Mouse (Mus musculus) CH12.LX (cell line): ENCODE results near the gene Kbtbd3. TPM values are rescaled to one million over a fixed set of nuclear protein-coding genes. Genes with fewer than 3 reads are reported as not detected.

Source experiments
- DNase-seq: peaks from one replicate; pipeline ENCODE4 v3.0.0-alpha.2; 2013; ENCODE audit errors: extremely low read depth
- H3K27ac ChIP-seq: 2 replicates; pipeline ENCODE4 v1.5.1; 2012; ENCODE audit warnings: low read depth, mild to moderate bottlenecking, control low read depth, moderate library complexity; ENCODE audit not compliant: insufficient read depth
- H3K27me3 ChIP-seq: replicated peaks from 2 replicates; pipeline ENCODE3; 2012; ENCODE audit warnings: inconsistent platforms
- H3K36me3 ChIP-seq, 2 experiments: replicated peaks in 1 of 2; 2 replicates each; pipeline versions ENCODE3 to v1.6.1; 2012; ENCODE audit warnings: inconsistent platforms in 1 of 2, low read length in 1 of 2, mild to moderate bottlenecking in 1 of 2, mixed read lengths in 1 of 2, moderate library complexity in 1 of 2; ENCODE audit not compliant: control insufficient read depth in 1 of 2, insufficient read depth in 1 of 2
- H3K4me1 ChIP-seq, 2 experiments: 2 replicates each; pipeline ENCODE4 v1.6.1; 2012; ENCODE audit warnings: inconsistent platforms in 1 of 2, moderate library complexity in 1 of 2; ENCODE audit not compliant: insufficient read depth in 2 of 2, control insufficient read depth in 1 of 2
- H3K4me2 ChIP-seq: 2 replicates; pipeline ENCODE4 v1.6.1; 2012; ENCODE audit warnings: low read depth, mild to moderate bottlenecking, control low read depth; ENCODE audit not compliant: poor library complexity, insufficient read depth, severe bottlenecking
- H3K4me3 ChIP-seq, 3 experiments: fragments of 150-350 bp in 1 of 3; sonication (generic) in 1 of 3; replicated peaks in 1 of 3; 2 replicates each; pipeline versions ENCODE3 to v1.5.1; 2011 to 2012; ENCODE audit warnings: low read depth in 2 of 3, low read length in 2 of 3, mild to moderate bottlenecking in 2 of 3, moderate library complexity in 2 of 3, control low read depth in 1 of 3, improper control_type of control experiment in 1 of 3, inconsistent platforms in 1 of 3, mixed read lengths in 1 of 3; ENCODE audit not compliant: poor library complexity in 1 of 3
- H3K79me2 ChIP-seq: replicated peaks from 2 replicates; pipeline ENCODE4 v1.6.1; 2012; ENCODE audit warnings: mild to moderate bottlenecking, moderate library complexity; ENCODE audit not compliant: control insufficient read depth, poor library complexity, insufficient read depth, severe bottlenecking; ENCODE audit errors: extremely low read depth
- H3K9ac ChIP-seq: 2 replicates; pipeline ENCODE4 v1.6.1; 2012; ENCODE audit warnings: low read depth, mild to moderate bottlenecking, control low read depth, moderate library complexity; ENCODE audit not compliant: insufficient read depth
- H3K9me3 ChIP-seq: replicated peaks from 2 replicates; pipeline ENCODE3; 2012; ENCODE audit warnings: low read length, inconsistent platforms, mixed read lengths
- BHLHE40 ChIP-seq: IDR thresholded peaks from 2 replicates; pipeline ENCODE4 v1.6.1; 2011; ENCODE audit warnings: mild to moderate bottlenecking, low read depth, low read length, improper control_type of control experiment
- CHD1 ChIP-seq: IDR thresholded peaks from 2 replicates; pipeline ENCODE4 v1.6.1; 2012; ENCODE audit warnings: low read depth, low read length, improper control_type of control experiment, inconsistent platforms
- CHD2 ChIP-seq: IDR thresholded peaks from 2 replicates; pipeline ENCODE4 v1.6.1; 2011; ENCODE audit warnings: low read length, improper control_type of control experiment
- ELF1 ChIP-seq: IDR thresholded peaks from 2 replicates; pipeline ENCODE4 v1.6.1; 2014; ENCODE audit warnings: low read depth, mild to moderate bottlenecking, inconsistent platforms, low read length, improper control_type of control experiment
- EP300 ChIP-seq: IDR thresholded peaks from 2 replicates; pipeline ENCODE4 v1.6.1; 2011; ENCODE audit warnings: low read length, improper control_type of control experiment
- GABPA ChIP-seq: IDR thresholded peaks from 2 replicates; pipeline ENCODE4 v1.6.1; 2012; ENCODE audit warnings: low read depth, low read length, improper control_type of control experiment, inconsistent platforms; ENCODE audit not compliant: insufficient replicate concordance
- HCFC1 ChIP-seq: IDR thresholded peaks from 2 replicates; pipeline ENCODE4 v1.6.1; 2012; ENCODE audit warnings: low read depth, mild to moderate bottlenecking, inconsistent platforms, low read length, improper control_type of control experiment
- IRF4 ChIP-seq: IDR thresholded peaks from 2 replicates; pipeline ENCODE4 v1.6.1; 2014; ENCODE audit warnings: low read depth, mild to moderate bottlenecking, inconsistent platforms, low read length, improper control_type of control experiment
- KAT2A ChIP-seq: IDR thresholded peaks from 2 replicates; pipeline ENCODE4 v1.6.1; 2012; ENCODE audit warnings: low read length, improper control_type of control experiment, inconsistent platforms; ENCODE audit not compliant: insufficient replicate concordance
- MAX ChIP-seq: IDR thresholded peaks from 2 replicates; pipeline ENCODE4 v1.6.1; 2011; ENCODE audit warnings: low read length, improper control_type of control experiment
- MAZ ChIP-seq: IDR thresholded peaks from 2 replicates; pipeline ENCODE4 v1.6.1; 2012; ENCODE audit warnings: low read depth, mild to moderate bottlenecking, inconsistent platforms, low read length, improper control_type of control experiment, moderate library complexity
- MEF2A ChIP-seq: IDR thresholded peaks from 2 replicates; pipeline ENCODE4 v1.6.1; 2014; ENCODE audit warnings: low read depth, mild to moderate bottlenecking, inconsistent platforms, low read length, improper control_type of control experiment, borderline replicate concordance
- MYC ChIP-seq: IDR thresholded peaks from 2 replicates; pipeline ENCODE4 v1.6.1; 2011; ENCODE audit warnings: low read depth, mild to moderate bottlenecking, improper control_type of control experiment, low read length
- NELFE ChIP-seq: IDR thresholded peaks from 2 replicates; pipeline ENCODE4 v1.6.1; 2011; ENCODE audit warnings: low read depth, low read length, improper control_type of control experiment
- POLR2A ChIP-seq: IDR thresholded peaks from 2 replicates; pipeline ENCODE4 v1.6.1; 2011; ENCODE audit warnings: low read depth, mild to moderate bottlenecking, improper control_type of control experiment, low read length
- RAD21 ChIP-seq: IDR thresholded peaks from 2 replicates; pipeline ENCODE4 v1.6.1; 2011; ENCODE audit warnings: low read depth, mild to moderate bottlenecking, low read length, improper control_type of control experiment, moderate library complexity
- SIN3A ChIP-seq: IDR thresholded peaks from 2 replicates; pipeline ENCODE4 v1.6.1; 2012; ENCODE audit warnings: low read length, improper control_type of control experiment, inconsistent platforms
- TBP ChIP-seq: conservative IDR thresholded peaks from 2 replicates; pipeline ENCODE4 v1.6.1; 2011; ENCODE audit warnings: low read depth, low read length, improper control_type of control experiment
- UBTF ChIP-seq: IDR thresholded peaks from 2 replicates; pipeline ENCODE4 v1.6.1; 2012; ENCODE audit warnings: low read depth, mild to moderate bottlenecking, inconsistent platforms, low read length, improper control_type of control experiment, moderate library complexity
- USF1 ChIP-seq: IDR thresholded peaks from 2 replicates; pipeline ENCODE4 v1.6.1; 2014; ENCODE audit warnings: low read depth, mild to moderate bottlenecking, inconsistent platforms, low read length, improper control_type of control experiment
- USF2 ChIP-seq: conservative IDR thresholded peaks from 2 replicates; pipeline ENCODE4 v1.6.1; 2011; ENCODE audit warnings: low read depth, low read length, improper control_type of control experiment
- ZC3H11A ChIP-seq: IDR thresholded peaks from 2 replicates; pipeline ENCODE4 v1.6.1; 2012; ENCODE audit warnings: low read depth, mild to moderate bottlenecking, inconsistent platforms, low read length, improper control_type of control experiment
- ZKSCAN1 ChIP-seq: IDR thresholded peaks from 2 replicates; pipeline ENCODE4 v1.6.1; 2012; ENCODE audit warnings: low read depth, inconsistent platforms, low read length, improper control_type of control experiment, borderline replicate concordance
- dilution Hi-C: fragments of 300-500 bp; cut with MboI; formaldehyde crosslinking; loops from 2 replicates; pipeline ENCODE4 v1.14.3; 2020; ENCODE audit warnings: low sequenced_read_pairs; ENCODE audit not compliant: extremely low pct_unique_long_range_greater_than_20kb, extremely low pct_ligation_motif_present
- in situ Hi-C: fragments of 300-500 bp; cut with MboI; formaldehyde crosslinking; loops from 3 replicates; pipeline ENCODE4 v1.14.3; 2019; ENCODE audit warnings: low sequenced_read_pairs, low pct_ligation_motif_present, low pct_unique_long_range_greater_than_20kb, mixed read lengths
- polyA plus RNA-seq: library from polyadenylated mRNA; unstranded; fragments of >175 nt; gene quantifications from 2 replicates; pipeline ENCODE4 v1.2.1, GENCODE M21; 2012; ENCODE audit warnings: low read depth; ENCODE audit not compliant: insufficient read length
- total RNA-seq, 2 experiments: library from RNA; depleted of rRNA; stranded (reverse); fragments of 300-350 nt in 1 of 2; fragments of >200 nt in 1 of 2; gene quantifications; 2 replicates each; pipeline ENCODE4 v1.2.3; 2012 to 2014

The Kbtbd3 gene
- total and polyA plus RNA-seq, 3 experiments: 0.67 to 1.9 (median 0.72) TPM

DNA sequence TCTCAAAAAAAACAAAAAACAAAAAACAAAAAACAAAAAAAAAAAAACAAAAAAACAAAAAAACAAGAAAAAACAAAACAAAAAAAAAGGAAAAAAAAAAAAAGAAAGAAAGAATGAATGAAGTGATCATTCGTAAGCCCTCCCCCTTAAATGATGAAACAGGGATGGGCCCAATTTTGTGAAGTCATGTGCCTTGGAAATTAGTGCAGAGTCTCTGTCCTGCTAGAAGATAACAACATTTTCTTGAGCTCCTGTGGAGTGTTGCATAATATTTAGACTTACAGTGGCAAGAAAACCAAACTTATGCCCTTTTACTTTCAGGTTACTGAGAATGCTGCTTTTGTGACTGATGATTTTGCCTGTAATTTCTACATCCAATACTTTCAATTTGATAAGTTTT is 43.5 kb downstream of the Kbtbd3 start:
- H3K36me3 ChIP-seq: no peaks in the 10 kb centered on the region
- H3K4me1 ChIP-seq: peaks cover 0 to 8% of the 10 kb centered on the region in 2 experiments; a peak in 2 of 4 replicates
- no peak overlapping the region for H3K27ac ChIP-seq
- no peak overlapping the region for H3K4me3 ChIP-seq
- H3K79me2 ChIP-seq: no peaks in the 10 kb centered on the region
- in situ Hi-C loops: no loop called here
- no peaks in the 10 kb centered on the region for H3K9me3 ChIP-seq
- no peak overlapping the region for H3K9ac ChIP-seq
- no peak for TF ChIP-seq RAD21
- TF ChIP-seq UBTF: no peak
- TF ChIP-seq ELF1: no peak
- TF ChIP-seq NELFE: no peak
- no peak for TF ChIP-seq ZC3H11A
- no peak for DNase-seq
- dilution Hi-C loops: no loop called here
- no peaks in the 10 kb centered on the region for H3K27me3 ChIP-seq
- H3K4me2 ChIP-seq: no peak overlapping the region

DNA sequence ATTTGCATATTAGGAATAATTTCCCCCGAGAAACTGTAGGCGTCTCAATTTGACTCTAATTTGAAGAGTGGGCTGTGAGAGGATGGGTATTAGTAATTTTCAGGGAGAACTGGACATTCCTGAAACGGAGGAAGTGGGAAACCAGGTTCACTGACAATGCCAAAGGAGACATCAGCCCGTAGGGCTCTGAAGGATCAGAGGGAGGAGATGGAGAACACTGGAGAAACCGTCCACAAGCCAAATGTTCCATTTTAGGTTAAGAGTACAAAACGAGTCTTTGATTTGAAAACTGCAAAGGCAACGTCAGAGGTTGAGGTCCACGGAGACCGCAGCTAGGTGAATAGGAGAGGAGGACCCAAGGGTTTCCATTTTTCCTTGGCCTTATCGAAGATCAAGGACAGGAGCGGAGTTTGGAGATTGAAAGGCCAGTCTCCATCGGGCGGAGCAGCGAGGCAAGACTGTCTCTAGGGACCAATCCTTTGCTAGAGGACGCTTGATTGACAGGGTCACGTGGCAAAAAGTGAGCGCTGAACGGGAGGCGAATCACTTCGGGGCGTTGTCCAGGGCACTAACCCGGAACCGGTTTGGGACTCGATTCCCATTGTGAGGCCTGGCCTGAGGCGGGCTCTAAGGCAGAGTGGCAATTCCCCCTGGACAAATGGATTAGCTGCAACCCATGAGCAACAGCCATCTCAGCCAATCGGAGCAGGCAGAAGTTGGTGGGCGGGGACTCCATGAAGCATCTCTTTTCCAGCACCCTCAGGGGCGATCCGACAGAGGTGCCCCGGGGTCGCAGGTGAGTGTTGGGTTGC is 66.4 kb downstream of the Kbtbd3 start, which contains the start of gene Msantd4:
Msantd4 (plus strand) TSS at position 735 of the 812 bp plus-strand sequence.
- no peaks in the 10 kb centered on the region for H3K27me3 ChIP-seq
- H3K4me3 ChIP-seq: peak within 1 kb of the TSS; percentile 81 to 88 (median 88)
- H3K27ac ChIP-seq: no peak within 1 kb of the TSS
- peak; percentile 99 for DNase-seq
- no peaks in the 10 kb centered on the region for H3K9me3 ChIP-seq
- peak within 1 kb of the TSS; percentile 79 for H3K4me2 ChIP-seq
- peaks cover 10% of the 10 kb centered on the region for H3K79me2 ChIP-seq
- in situ Hi-C loops: no loop called here
- H3K36me3 ChIP-seq: peaks cover 0 to 9% of the 10 kb centered on the region in 2 experiments
- TF ChIP-seq MYC (0 out of 2 replicates have a peak, but pooled peaks have one; percentile 28), NELFE (peak; percentile 69), ZKSCAN1 (no peak), ELF1 (peak; percentile 89), GABPA (no peak), CHD2 (peak; percentile 86), POLR2A (peak; percentile 72; the same call in 1 of the 2 replicates), ZC3H11A (no peak), MEF2A (peak; percentile 29; the same call in 1 of the 2 replicates), SIN3A (peak; percentile 65), HCFC1 (peak; percentile 83), EP300 (peak; percentile 25; the same call in 1 of the 2 replicates), MAX (peak; percentile 98), CHD1 (no peak), USF2 (peak; percentile 98), KAT2A (peak; percentile 82; the same call in 1 of the 2 replicates), USF1 (peak; percentile 99), BHLHE40 (peak; percentile 58; the same call in 1 of the 2 replicates), IRF4 (peak; percentile 64), MAZ (no peak), TBP (peak; percentile 31; the same call in 1 of the 2 replicates)
- TF ChIP-seq, all 38 proteins: peak for 16
- dilution Hi-C loops: no loop called here
- Histone ChIP-seq H3K9ac (peak within 1 kb of the TSS; percentile 81), H3K4me1 (peaks cover 0 to 20% of the 10 kb centered on the region in 2 experiments; a peak in 1 of 4 replicates)
